Mouse (Mus musculus) hindbrain, embryonic 11.5 days (tissue): ENCODE measurements at regions not wholly inside any gene's neighbourhood (a gene's known extent, or its start where the extent isn't known, plus 50 kb on each side); places are given as distances from the start of the nearest gene placed in this dataset.

Experiments used
- ATAC-seq: fragments of 200-750 bp; cut with Nextera tagmentation; 2 replicates; pipeline ENCODE4 v1.8.0; 2017; ENCODE audit warnings: mild to moderate bottlenecking, moderate TSS enrichment, moderate library complexity; ENCODE audit not compliant: low FRiP score
- DNase-seq: peaks from one replicate; pipeline ENCODE4 v3.0.0-alpha.2; 2015; ENCODE audit warnings: low spot score
- H3K27ac ChIP-seq: fragments of 300-500 bp; sonication (generic); 2 replicates; pipeline ENCODE4 v1.5.1; 2014; ENCODE audit warnings: mild to moderate bottlenecking, low read depth, low read length
- H3K27me3 ChIP-seq: fragments of 300-500 bp; sonication (generic); 2 replicates; pipeline ENCODE4 v1.6.1; 2014; ENCODE audit warnings: mild to moderate bottlenecking, low read length, moderate library complexity, mixed read lengths; ENCODE audit not compliant: control insufficient read depth, insufficient read depth
- H3K36me3 ChIP-seq: fragments of 300-500 bp; sonication (generic); 2 replicates; pipeline ENCODE4 v1.6.1; 2014; ENCODE audit warnings: mild to moderate bottlenecking, low read length, moderate library complexity, mixed read lengths; ENCODE audit not compliant: control insufficient read depth, insufficient read depth
- H3K4me1 ChIP-seq: fragments of 300-500 bp; sonication (generic); replicated peaks from 2 replicates; pipeline ENCODE4 v1.6.1; 2014; ENCODE audit warnings: low read length, mixed read lengths; ENCODE audit not compliant: control insufficient read depth, insufficient read depth
- H3K4me2 ChIP-seq: fragments of 300-500 bp; sonication (generic); replicated peaks from 2 replicates; pipeline ENCODE4 v1.6.1; 2014; ENCODE audit warnings: mild to moderate bottlenecking, low read depth, low read length
- H3K4me3 ChIP-seq: fragments of 300-500 bp; sonication (generic); 2 replicates; pipeline ENCODE4 v1.5.1; 2014; ENCODE audit warnings: low read depth, low read length
- H3K9ac ChIP-seq: fragments of 300-500 bp; sonication (generic); 2 replicates; pipeline ENCODE4 v1.6.1; 2014; ENCODE audit warnings: low read depth, low read length
- H3K9me3 ChIP-seq: fragments of 300-500 bp; sonication (generic); 2 replicates; pipeline ENCODE4 v1.6.1; 2016; ENCODE audit warnings: low read length; ENCODE audit not compliant: control insufficient read depth
- WGBS: fragments of 180-500 bp; shearing (Covaris S2); extraction: QIAGEN DNeasy Blood & Tissue Kit; methylation state at CpG from one replicate; pipeline ENCODE4 v1.1.7; 2014; 5-methylcytosine and 5-hydroxymethylcytosine counted together

DNA sequence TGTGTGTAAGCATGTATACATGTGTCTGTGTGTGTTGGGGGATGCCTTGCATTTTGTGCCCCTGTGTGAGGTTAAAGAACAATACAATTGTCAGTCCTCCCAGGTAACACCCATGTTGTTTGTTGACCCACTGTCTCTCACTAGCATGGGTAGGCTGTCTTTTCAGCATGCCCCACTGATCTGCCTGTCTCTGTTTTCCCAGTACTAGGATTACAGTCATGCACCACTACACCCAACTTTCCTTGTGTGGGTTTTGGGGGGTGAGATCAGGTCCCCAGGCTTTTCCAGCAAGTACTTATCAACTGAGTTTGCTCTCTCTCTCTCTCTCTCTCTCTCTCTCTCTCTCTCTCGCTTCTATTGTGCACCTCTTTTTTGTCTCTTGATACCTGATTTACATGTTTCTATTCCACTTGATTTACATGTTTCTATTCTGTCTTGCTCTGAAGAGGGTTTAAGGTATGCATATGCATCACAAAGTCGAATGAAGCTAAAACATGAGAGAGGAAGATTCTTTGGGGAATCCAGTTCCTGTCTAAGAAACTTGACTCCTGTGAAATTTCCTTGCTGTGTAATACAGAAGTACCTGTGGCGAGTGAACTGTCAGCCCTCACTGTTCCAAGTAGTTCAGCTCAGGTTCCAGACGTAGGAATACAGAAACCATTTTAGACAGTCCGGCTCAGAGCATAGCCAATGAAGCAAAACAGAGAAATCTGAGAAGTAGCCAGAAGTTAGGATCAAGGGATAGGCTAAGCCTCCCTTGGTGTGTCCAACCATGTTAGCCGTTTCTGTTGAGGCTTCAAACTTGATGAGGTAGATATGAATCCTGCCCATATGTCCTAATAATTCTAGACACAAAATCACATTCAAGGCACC lies 491.6 kb upstream of the Kif2a start:
- H3K4me1 ChIP-seq = no peaks in the 10 kb centered on the region
- DNase-seq (no peak), ATAC-seq (no peak)
- no peaks in the 10 kb centered on the region for H3K9me3 ChIP-seq
- H3K36me3 ChIP-seq = no peaks in the 10 kb centered on the region
- no peak overlapping the region for H3K9ac ChIP-seq
- H3K4me3 ChIP-seq = no peak overlapping the region
- 72% methylated on average over 6 of the region's 6 CpGs for WGBS
- no peak overlapping the region for H3K4me2 ChIP-seq
- H3K27me3 ChIP-seq = no peaks in the 10 kb centered on the region
- no peak overlapping the region for H3K27ac ChIP-seq

DNA sequence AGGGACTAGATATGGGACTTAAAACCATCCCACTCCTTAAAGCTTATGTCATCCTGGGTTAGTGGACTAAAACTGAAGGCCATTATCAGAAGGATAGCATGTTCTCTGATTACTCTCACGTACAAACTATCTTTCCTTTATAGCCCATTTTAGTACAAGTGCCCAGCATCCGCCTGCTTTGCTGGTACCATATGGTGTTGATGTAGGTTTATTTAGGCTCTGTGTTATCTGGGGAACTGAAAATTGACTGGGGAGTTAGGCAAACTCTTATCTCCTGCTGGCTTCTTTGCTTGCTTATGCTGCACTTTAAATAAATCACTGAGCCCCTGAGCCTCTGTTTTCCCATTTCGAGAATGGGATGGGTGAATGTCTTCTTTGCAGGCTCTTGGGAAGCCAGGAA lies 485.4 kb upstream of the Kif2a start:
- H3K27ac ChIP-seq = no peak overlapping the region
- ATAC-seq (no peak), DNase-seq (no peak)
- H3K4me1 ChIP-seq = no peaks in the 10 kb centered on the region
- no peak overlapping the region for H3K4me2 ChIP-seq
- H3K4me3 ChIP-seq = no peak overlapping the region
- no peaks in the 10 kb centered on the region for H3K9me3 ChIP-seq
- 72% methylated on average over 3 of the region's 3 CpGs for WGBS
- H3K27me3 ChIP-seq = no peaks in the 10 kb centered on the region
- no peaks in the 10 kb centered on the region for H3K36me3 ChIP-seq
- no peak overlapping the region for H3K9ac ChIP-seq

DNA sequence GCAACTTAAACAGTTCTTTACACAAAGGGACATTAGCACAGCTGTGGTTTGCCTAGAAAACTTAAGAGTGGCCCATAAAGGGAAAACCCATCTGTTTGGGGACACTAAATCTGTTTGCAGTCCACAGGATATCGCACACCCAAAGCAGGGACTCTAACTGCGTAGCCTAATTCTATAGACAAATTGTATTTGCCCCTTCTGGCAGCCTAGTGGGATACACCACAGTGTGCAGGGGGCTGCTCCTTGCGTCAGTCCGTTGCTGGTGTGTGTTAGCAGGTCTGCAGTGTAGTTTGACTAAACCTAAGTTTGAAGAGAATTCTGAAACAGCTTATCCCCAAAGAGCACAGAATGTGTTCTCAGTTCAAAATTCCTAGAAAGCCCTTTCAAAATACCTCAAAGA lies 484.9 kb upstream of the Kif2a start:
- WGBS = 78% methylated on average over 4 of the region's 4 CpGs
- ATAC-seq = no peak

DNA sequence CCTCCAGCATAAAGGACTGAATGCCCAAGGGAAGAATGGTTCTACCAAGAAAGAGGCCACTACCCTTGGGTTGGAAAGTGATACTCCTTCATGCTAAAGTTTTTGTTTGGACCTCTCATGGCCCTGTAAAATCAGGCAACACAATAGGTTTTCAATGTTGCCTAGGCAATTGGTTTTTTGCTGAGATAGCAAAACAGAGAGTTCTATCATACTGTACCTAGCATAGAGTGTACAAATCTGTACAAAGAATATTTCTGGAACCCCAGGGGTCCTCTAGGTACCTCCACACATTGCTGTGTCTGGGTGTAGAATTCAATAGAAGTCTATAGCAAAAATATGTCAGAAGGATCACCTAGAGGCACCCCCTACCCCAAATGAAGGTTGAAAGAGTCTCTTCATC lies 483.4 kb upstream of the Kif2a start:
- ATAC-seq (no peak), DNase-seq (no peak)
- Histone ChIP-seq H3K27me3 (no peaks in the 10 kb centered on the region), H3K36me3 (no peaks in the 10 kb centered on the region), H3K9ac (no peak overlapping the region), H3K4me3 (no peak overlapping the region), H3K27ac (no peak overlapping the region), H3K9me3 (no peaks in the 10 kb centered on the region), H3K4me1 (no peaks in the 10 kb centered on the region), H3K4me2 (no peak overlapping the region)

More for the DNA sequence above, 484.9 kb upstream of the Kif2a start:
- no peak overlapping the region for H3K4me2 ChIP-seq
- no peak for DNase-seq
- no peak overlapping the region for H3K9ac ChIP-seq
- no peak overlapping the region for H3K27ac ChIP-seq
- no peaks in the 10 kb centered on the region for H3K36me3 ChIP-seq
- H3K4me1 ChIP-seq = no peaks in the 10 kb centered on the region
- no peak overlapping the region for H3K4me3 ChIP-seq
- no peaks in the 10 kb centered on the region for H3K27me3 ChIP-seq
- no peaks in the 10 kb centered on the region for H3K9me3 ChIP-seq

DNA sequence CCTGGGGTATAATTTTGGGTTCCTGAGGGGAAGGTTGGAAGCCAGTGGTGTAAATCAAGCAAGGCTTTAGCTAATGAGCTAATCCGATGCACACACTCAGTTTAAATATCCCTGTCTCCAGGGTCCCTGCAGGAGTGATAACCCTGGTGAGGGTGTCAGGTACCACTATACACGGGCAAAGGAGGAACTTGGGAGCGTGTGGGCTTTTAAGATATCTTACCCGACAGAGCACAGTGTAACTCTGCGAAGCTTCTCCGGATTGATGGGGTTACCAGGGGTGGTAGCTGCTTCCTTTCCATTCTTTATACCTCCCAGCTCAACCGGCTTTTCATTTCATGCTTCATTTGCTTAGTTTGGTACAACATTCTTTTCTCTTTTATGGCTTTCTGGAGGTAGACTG lies 480.3 kb upstream of the Kif2a start:
- Histone ChIP-seq H3K9me3 (no peaks in the 10 kb centered on the region), H3K4me3 (no peak overlapping the region), H3K4me2 (no peak overlapping the region), H3K4me1 (no peaks in the 10 kb centered on the region), H3K9ac (no peak overlapping the region), H3K36me3 (no peaks in the 10 kb centered on the region), H3K27me3 (no peaks in the 10 kb centered on the region), H3K27ac (no peak overlapping the region)
- ATAC-seq = no peak
- 54% methylated on average over 7 of the region's 7 CpGs for WGBS
- DNase-seq = no peak

DNA sequence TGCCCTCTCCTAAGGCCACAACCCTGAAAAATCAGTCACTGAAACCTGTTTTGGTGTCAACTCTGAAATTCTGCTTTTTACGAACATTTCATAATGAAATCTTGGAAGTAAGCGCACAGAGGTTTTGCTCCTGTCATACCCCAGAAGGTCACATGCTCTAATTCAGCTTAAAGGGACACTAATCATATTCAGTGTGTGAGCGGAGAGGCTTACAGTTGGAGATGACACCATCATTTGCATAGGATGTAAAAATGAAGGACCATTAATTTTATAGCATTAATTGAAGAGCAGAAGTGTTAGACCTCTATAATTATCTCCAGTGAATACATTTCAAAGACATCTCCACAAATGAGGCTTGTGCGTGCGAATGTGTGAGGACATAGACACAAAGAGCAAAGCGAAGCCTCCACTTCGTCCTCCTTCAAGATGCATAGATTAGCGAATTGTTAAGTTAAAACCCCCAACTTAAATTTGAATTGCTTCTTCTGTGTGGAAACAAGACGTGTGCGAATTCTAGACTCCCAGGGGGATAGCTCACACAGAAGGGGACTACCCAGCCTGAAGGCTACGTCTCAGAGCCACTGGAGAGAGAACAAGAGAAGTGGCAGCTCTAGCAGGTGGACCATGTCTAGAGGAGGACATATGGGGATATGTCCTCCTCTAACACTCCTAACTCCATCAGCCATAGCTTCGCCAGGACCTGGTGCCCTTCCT lies 479.0 kb upstream of the Kif2a start:
- no peaks in the 10 kb centered on the region for H3K9me3 ChIP-seq
- no peaks in the 10 kb centered on the region for H3K4me1 ChIP-seq
- H3K36me3 ChIP-seq = no peaks in the 10 kb centered on the region
- no peak overlapping the region for H3K4me2 ChIP-seq
- DNase-seq (no peak), ATAC-seq (no peak)
- WGBS = 81% methylated on average over 12 of the region's 12 CpGs
- H3K4me3 ChIP-seq = no peak overlapping the region
- no peaks in the 10 kb centered on the region for H3K27me3 ChIP-seq
- no peak overlapping the region for H3K27ac ChIP-seq
- no peak overlapping the region for H3K9ac ChIP-seq

DNA sequence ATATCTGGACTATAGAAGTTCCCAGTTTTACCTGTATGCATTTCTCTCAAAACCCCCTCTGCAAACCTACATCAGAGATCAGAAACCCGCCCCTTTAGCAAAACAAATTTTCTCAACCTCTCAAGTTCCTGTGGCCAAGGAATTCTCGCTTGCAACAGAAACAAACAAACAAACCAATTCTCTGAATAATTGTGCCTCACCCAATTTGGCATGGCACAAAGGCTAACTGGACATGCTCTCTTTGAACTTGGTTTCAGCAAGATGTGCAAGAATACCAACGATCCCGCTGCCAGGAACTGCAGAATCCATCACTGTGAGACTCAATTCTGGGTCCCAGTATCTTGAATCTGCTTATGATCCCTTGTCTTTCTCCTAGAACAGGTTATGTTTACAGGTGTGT lies 477.4 kb upstream of the Kif2a start:
- Histone ChIP-seq H3K9me3 (no peaks in the 10 kb centered on the region), H3K27me3 (no peaks in the 10 kb centered on the region), H3K9ac (no peak overlapping the region), H3K27ac (no peak overlapping the region), H3K4me3 (no peak overlapping the region), H3K4me2 (no peak overlapping the region), H3K4me1 (no peaks in the 10 kb centered on the region), H3K36me3 (no peaks in the 10 kb centered on the region)
- WGBS = 81% methylated on average over 4 of the region's 4 CpGs
- DNase-seq (no peak), ATAC-seq (no peak)

DNA sequence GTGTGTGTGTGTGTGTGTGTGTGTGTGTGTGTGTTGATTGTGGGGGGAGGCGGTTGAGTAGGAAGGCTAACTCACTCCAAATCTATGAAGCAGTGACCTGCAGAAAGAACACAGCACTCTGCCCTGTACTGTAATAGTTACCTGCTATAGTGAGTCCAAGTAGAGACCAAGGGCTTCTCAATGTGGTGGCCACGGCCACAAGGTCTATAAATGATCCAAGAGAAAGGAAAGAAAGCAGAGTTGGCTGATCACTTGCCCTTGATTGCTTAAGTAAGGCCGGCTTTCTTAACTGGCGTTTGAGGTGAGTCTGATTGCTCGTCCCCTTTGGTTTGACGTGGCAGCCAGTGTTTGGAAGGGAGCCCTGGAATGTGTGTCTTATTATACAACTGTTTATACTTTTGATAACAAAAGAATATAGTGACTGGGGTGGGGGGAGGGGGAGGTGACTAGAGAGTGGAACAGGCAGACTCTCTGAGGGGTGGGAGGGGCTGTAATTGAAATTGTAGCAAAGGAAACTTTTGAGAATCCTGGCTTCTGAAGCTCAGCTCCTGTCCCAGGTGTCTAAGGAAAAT lies 473.3 kb upstream of the Kif2a start:
- Histone ChIP-seq H3K4me2 (no peak overlapping the region), H3K27ac (no peak overlapping the region), H3K4me3 (no peak overlapping the region), H3K27me3 (no peaks in the 10 kb centered on the region), H3K9ac (no peak overlapping the region), H3K4me1 (no peaks in the 10 kb centered on the region), H3K9me3 (no peaks in the 10 kb centered on the region), H3K36me3 (no peaks in the 10 kb centered on the region)
- 61% methylated on average over 6 of the region's 6 CpGs for WGBS
- ATAC-seq (no peak), DNase-seq (no peak)

DNA sequence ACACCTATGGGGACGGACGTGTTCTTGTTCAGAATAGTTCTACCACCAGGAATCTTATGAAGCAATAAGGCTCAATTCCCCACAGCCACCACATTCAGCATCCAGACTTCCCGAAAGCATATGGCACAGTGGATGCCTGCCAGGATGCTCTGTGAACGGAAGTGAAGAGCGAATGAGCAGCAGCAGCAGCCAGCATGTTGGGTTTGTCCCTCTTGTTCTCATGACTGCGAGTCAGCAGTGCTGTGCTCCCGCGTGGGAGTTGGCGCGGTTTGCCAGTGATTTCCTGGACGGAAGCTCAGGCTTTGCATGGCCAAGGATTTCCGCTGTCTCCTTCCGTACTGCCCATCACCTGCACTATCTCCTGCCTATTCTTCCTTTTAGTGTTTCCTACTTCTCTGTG lies 471.8 kb upstream of the Kif2a start:
- no peaks in the 10 kb centered on the region for H3K36me3 ChIP-seq
- H3K9ac ChIP-seq = no peak overlapping the region
- DNase-seq (no peak), ATAC-seq (no peak)
- no peak overlapping the region for H3K27ac ChIP-seq
- no peak overlapping the region for H3K4me3 ChIP-seq
- WGBS = 94% methylated on average over 13 of the region's 13 CpGs
- no peaks in the 10 kb centered on the region for H3K9me3 ChIP-seq
- no peaks in the 10 kb centered on the region for H3K4me1 ChIP-seq
- H3K4me2 ChIP-seq = no peak overlapping the region
- H3K27me3 ChIP-seq = no peaks in the 10 kb centered on the region
